Mouse (Mus musculus) ES-Bruce4 (cell line): ENCODE results near the gene 3110082I17Rik. TPM values are rescaled to one million over a fixed set of nuclear protein-coding genes. Genes with fewer than 3 reads are reported as not detected.

Experiments
- H3K27ac ChIP-seq: 2 replicates; pipeline ENCODE4 v1.5.1; 2012; ENCODE audit warnings: low read length, inconsistent platforms; ENCODE audit not compliant: insufficient read depth
- H3K27me3 ChIP-seq: 2 replicates; pipeline ENCODE4 v1.6.1; 2012; ENCODE audit warnings: mild to moderate bottlenecking, low read length, inconsistent platforms; ENCODE audit not compliant: control insufficient read depth, poor library complexity, insufficient read depth, severe bottlenecking
- H3K36me3 ChIP-seq: 2 replicates; pipeline ENCODE4 v1.6.1; 2012; ENCODE audit warnings: inconsistent platforms, mild to moderate bottlenecking, low read length, moderate library complexity; ENCODE audit not compliant: control insufficient read depth, poor library complexity, insufficient read depth, severe bottlenecking
- H3K4me1 ChIP-seq: one replicate; pipeline ENCODE4 v1.8.1; 2011; ENCODE audit warnings: low read length; ENCODE audit not compliant: control insufficient read depth, insufficient read depth
- H3K4me3 ChIP-seq: 2 replicates; pipeline ENCODE4 v1.5.1; 2011; ENCODE audit warnings: low read depth, mild to moderate bottlenecking, low read length
- H3K9ac ChIP-seq: 2 replicates; pipeline ENCODE4 v1.6.1; 2012; ENCODE audit warnings: low read depth, mild to moderate bottlenecking, inconsistent platforms; ENCODE audit not compliant: poor library complexity, severe bottlenecking
- H3K9me3 ChIP-seq: replicated peaks from 2 replicates; pipeline ENCODE4 v1.6.1; 2012; ENCODE audit warnings: mild to moderate bottlenecking, low read length, inconsistent platforms; ENCODE audit not compliant: control insufficient read depth, poor library complexity, insufficient read depth, severe bottlenecking
- CTCF ChIP-seq: IDR thresholded peaks from one replicate; pipeline ENCODE4 v1.8.1; 2011; ENCODE audit warnings: low read depth, low read length
- EP300 ChIP-seq: IDR thresholded peaks from 2 replicates; pipeline ENCODE4 v1.6.1; 2011; ENCODE audit warnings: low read depth, low read length; ENCODE audit not compliant: insufficient read depth
- POLR2A ChIP-seq: IDR thresholded peaks from one replicate; pipeline ENCODE4 v1.8.1; 2011; ENCODE audit warnings: low read length; ENCODE audit not compliant: insufficient read depth
- polyA plus RNA-seq: library from polyadenylated mRNA; stranded (reverse); fragments of >200 nt; gene quantifications from 2 replicates; pipeline ENCODE4 v1.2.4, GENCODE M21; 2011; ENCODE audit warnings: low read depth; ENCODE audit not compliant: missing spikeins, insufficient read depth, insufficient read length

Gene 3110082I17Rik
- polyA plus RNA-seq, 1 experiment: 44.5 TPM

DNA sequence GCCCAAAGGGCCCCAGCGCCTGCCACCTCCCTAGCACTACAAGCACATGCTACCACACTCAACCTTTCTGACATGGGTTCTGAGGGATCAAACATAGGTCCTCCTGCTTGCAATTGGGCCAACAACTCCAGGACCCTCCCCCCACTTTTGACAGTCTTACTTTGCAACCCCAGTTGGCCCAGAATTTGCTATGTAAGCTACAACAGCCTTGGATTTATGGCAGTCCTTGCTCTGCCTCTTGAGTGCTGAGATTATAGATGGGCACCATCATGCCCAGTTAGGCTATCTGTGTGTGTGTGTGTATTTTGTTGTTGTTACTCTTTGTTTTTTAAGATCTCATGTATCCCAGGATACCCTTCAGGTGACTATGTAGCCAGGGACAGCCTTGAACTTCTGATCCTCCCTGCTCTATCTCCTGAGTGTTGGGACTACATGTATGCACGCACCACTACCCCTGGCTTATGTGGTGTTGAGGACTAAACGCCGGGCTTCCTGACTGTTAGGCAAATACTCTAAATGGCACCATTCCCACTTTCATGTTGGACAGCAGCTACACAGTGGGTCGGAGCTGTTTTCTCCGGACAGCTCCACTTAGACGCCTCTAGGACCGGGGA, 80.4 kb downstream of the 3110082I17Rik start:
- peaks cover 3% of the 10 kb centered on the region for H3K4me1 ChIP-seq
- no peak overlapping the region for H3K9ac ChIP-seq
- no peaks in the 10 kb centered on the region for H3K36me3 ChIP-seq
- no peak overlapping the region for H3K27ac ChIP-seq
- TF ChIP-seq CTCF: no peak
- no peak for TF ChIP-seq POLR2A
- no peak for TF ChIP-seq EP300
- no peaks in the 10 kb centered on the region for H3K9me3 ChIP-seq
- no peaks in the 10 kb centered on the region for H3K27me3 ChIP-seq
- H3K4me3 ChIP-seq: peak overlapping the region; percentile 10; the same call in 1 of the 2 replicates

DNA sequence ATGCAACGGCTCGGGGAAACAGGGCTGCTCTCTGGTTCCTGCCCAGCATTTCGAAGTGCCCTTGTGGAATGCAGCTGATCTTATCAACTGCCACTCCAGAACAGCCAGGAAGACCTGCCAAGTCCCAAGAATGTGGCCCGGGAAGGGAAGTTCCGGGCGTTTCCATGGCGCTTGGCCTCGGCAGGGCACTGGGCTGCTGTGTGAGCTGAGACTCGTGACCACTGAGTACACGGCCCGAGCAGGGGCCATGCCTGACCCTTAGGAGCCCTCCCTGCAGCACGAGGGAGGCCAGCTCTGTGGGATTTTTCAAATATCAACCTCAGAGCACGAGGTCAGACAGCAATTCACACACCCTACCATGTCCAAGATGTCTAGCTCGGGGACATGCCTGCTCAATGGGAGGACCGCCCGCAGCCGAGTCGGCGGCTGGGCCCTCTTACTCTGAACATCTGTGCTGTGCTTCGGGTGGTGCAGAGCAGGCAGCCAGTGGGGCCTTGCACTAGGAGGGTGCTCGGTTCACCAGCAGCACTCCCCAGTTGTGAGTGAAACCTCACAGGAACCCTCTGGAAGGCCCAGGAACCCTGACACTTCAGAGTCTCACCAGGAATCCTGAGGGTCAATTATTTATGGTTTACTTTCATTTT, 81.2 kb downstream of the 3110082I17Rik start:
- no peaks in the 10 kb centered on the region for H3K36me3 ChIP-seq
- H3K27ac ChIP-seq: no peak overlapping the region
- H3K9ac ChIP-seq: no peak overlapping the region
- no peaks in the 10 kb centered on the region for H3K27me3 ChIP-seq
- no peaks in the 10 kb centered on the region for H3K9me3 ChIP-seq
- no peak for TF ChIP-seq CTCF
- TF ChIP-seq EP300: no peak
- no peak for TF ChIP-seq POLR2A
- no peak overlapping the region for H3K4me3 ChIP-seq
- peaks cover 3% of the 10 kb centered on the region for H3K4me1 ChIP-seq

DNA sequence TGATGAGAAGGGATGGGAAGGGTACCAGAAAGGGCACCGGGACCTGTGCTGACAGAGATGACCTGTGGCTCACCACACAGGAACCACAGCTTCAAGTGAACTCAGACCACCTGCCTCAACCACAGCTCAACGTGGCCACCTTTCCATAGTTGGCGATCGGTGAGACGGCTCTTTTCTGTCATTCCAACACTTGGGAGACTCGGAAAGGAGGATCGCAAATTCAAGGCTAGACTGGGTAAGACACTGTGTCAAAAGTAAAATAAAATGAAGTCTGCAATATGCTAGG, 82.1 kb downstream of the 3110082I17Rik start:
- TF ChIP-seq POLR2A: no peak
- no peak for TF ChIP-seq CTCF
- Histone ChIP-seq H3K36me3 (no peaks in the 10 kb centered on the region), H3K9me3 (no peaks in the 10 kb centered on the region), H3K4me1 (peaks cover 3% of the 10 kb centered on the region), H3K9ac (no peak overlapping the region), H3K27me3 (no peaks in the 10 kb centered on the region), H3K4me3 (no peak overlapping the region), H3K27ac (no peak overlapping the region)

DNA sequence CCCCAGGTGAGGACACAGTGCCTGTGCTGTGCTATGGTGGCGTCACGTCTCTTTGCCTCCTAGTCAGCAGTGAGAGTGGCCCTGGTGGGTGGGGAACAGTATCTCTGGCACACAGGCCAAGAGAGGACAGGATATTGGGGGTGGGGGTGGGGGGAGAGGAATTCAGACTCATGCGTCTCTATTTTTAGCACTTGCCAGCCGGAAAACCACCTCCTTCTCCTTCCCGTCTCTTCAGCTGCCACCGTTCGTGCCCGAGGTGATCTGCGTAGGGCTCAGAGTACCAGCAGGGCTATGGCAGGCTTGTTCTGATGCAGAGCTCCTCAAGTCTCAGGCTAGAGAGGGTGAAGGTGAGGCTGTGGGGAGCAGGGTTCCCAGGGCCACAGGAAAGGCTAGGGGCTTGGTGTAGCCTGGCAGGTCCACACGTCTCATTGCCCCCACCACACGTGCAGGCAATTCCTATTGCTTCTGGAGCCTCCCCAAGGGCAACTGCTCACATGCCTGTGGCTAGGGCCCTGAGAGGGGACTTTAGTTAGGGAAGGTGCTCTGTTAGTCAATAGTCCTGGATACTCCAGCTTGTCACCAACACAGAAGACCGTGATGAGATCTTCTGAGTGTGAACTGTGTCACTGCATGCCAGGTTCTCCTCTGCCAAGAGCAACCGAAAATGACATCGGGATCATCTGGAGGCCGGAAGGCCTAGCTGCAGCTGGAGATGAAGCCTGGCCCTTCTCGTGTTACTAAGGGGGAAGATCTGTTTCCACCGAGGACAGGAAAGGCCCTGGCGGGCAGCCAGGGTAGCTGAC, 82.7 kb downstream of the 3110082I17Rik start, which contains the start of gene Gpr146:
Gene Gpr146, plus strand, starts transcription at position 230 of the 803 bp plus-strand sequence.
- Histone ChIP-seq H3K9me3 (no peaks in the 10 kb centered on the region), H3K4me1 (peaks cover 3% of the 10 kb centered on the region), H3K9ac (no peak within 1 kb of the TSS), H3K4me3 (no peak within 1 kb of the TSS), H3K27ac (no peak within 1 kb of the TSS), H3K27me3 (no peaks in the 10 kb centered on the region), H3K36me3 (no peaks in the 10 kb centered on the region)
- TF ChIP-seq CTCF: no peak
- no peak for TF ChIP-seq POLR2A
- TF ChIP-seq EP300: no peak

DNA sequence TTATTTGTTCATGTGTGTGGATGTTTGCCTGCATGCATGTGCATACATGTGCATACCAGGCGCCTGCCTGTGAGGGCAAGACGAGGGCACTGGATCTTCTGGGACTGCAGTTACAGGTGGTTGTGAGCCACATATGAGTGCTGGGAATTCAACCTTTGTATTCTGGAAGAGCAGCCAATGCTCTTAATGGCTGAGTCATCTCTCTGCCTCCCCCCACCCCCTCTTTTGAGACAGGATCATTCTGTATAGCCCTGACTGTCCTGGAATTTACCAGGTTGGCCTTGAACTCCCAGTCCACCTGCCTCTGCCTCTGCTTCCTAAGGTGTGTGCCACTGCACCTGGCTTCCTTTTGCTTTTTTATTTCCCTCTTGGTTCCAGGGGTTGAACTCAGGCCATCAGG, 85.5 kb downstream of the 3110082I17Rik start:
- Histone ChIP-seq H3K27ac (no peak overlapping the region), H3K27me3 (no peaks in the 10 kb centered on the region), H3K9ac (no peak overlapping the region), H3K9me3 (no peaks in the 10 kb centered on the region), H3K4me3 (no peak overlapping the region), H3K4me1 (peaks cover 5% of the 10 kb centered on the region), H3K36me3 (no peaks in the 10 kb centered on the region)
- TF ChIP-seq POLR2A: no peak

DNA sequence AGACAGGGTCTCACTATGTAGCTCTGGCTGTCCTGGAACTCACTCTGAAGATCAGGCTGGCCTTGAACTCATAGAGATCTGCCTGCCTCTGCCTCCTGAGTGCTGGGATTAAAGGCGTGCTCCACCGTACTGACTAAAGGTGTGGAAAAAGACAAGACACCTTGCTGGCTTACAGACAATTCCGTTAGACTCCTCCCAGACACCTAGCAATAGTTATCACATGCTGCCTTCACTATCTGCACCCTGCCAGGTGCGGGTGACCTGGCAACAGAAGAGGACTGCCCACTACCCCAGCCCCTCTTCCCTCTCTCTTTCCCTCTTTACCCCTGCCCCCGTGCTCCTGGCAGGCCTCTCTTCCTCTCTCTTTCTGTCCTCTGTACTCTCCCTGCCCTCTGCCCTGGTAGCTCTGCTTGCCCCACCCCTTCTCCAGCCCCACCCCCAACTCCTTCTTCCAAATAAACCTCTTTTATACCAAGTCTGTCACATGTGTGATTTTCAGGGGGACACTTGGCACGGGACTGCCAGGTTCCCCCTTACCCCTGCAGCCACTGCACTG, 86.4 kb downstream of the 3110082I17Rik start:
- no peaks in the 10 kb centered on the region for H3K27me3 ChIP-seq
- H3K36me3 ChIP-seq: no peaks in the 10 kb centered on the region
- peaks cover 5% of the 10 kb centered on the region for H3K4me1 ChIP-seq
- no peak overlapping the region for H3K4me3 ChIP-seq
- TF ChIP-seq CTCF: no peak
- no peak for TF ChIP-seq POLR2A
- no peak for TF ChIP-seq EP300
- H3K9ac ChIP-seq: no peak overlapping the region
- H3K9me3 ChIP-seq: no peaks in the 10 kb centered on the region
- H3K27ac ChIP-seq: no peak overlapping the region
